Mouse (Mus musculus): ENCODE data around the gene Ndufa7. TPM values are rescaled to one million over a fixed set of nuclear protein-coding genes. Genes with fewer than 3 reads are reported as not detected.
A peak's percentile ranks its signal among the peaks of the same experiment; 100 is the strongest.
"Not testable (repeated sequence)": the region's sequence is repeated elsewhere in the genome, so short reads cannot be mapped to it uniquely, and the experiment has no call there.

Ndufa7 gene
- polyA plus RNA-seq, 1 experiment = 327 TPM

DNA sequence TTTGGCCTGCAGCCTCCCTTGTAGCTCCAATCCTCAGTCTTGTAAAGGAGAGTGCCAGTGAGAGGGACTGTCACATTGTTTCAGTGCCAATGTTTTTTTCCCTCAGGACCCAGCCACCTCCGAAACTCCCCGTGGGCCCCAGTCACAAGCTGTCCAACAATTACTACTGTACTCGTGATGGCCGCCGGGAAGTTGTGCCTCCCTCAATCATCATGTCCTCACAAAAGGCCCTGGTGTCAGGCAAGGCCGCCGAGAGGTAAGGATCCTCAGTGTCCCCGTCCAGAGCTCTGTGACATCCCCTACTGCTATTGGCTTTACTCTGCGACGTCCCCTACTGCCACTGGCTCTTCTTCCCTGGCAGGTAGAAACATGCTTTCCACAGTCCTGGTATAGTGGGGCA, 5.2 kb downstream of the Ndufa7 start:
- TF ChIP-seq POLR2A (IDR thresholded peaks at IDR 0.05; ENCODE audit: borderline replicate concordance, extremely low read depth, insufficient read depth, insufficient read length, poor library complexity, severe bottlenecking) (no peak), CTCF (IDR thresholded peaks at IDR 0.05; ENCODE audit: borderline replicate concordance, extremely low read depth, insufficient read depth, insufficient read length) (no peak)
- no peak for DNase-seq (ENCODE audit: low read depth)

DNA sequence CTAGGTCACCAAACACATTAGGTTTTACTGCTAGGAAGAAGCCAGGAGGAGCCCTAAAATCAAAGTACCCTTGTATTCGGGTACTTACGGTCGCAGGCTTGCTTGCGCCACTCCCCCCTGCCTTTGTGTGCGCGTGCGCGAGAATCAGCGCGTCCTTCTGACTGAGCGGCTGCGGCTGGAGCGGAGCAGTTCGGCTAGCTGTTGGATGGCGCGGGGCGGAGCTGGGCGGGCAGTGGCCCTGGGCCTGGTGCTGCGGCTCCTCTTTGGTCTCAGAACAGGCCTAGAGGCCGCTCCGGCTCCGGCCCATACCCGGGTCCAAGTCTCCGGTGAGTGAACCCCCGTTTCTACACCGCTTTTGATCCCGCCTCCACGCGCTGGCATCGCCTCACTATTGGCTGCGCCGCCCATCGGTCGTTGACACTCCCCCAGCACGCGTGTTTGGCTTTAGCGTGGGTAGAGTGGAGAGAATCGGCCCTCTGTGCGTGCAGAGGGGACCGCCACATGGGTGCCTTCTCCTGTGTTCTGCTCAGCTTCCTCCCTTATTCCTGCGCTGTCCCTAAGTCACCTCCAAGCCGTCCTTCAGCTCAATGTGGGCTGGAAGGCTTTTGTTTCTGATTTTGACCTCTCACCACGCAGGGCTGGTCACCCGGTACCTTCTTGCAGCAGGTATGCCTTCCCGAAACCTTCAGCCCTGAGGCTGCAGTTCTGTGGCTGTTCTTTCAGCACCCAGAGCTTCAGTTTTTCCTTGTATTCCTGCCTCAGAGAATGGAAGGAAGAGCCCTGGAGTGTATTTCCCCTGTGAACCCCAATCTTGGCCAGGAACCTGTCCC, 18.8 kb downstream of the Ndufa7 start, which contains the start of gene Cd320:
Gene Cd320, plus strand, starts transcription at position 126 of the 830 bp plus-strand sequence.
- DNase-seq (ENCODE audit: low read depth) = peak; percentile 97
- TF ChIP-seq CTCF (IDR thresholded peaks at IDR 0.05; ENCODE audit: borderline replicate concordance, extremely low read depth, insufficient read depth, insufficient read length) (no peak), POLR2A (IDR thresholded peaks at IDR 0.05; ENCODE audit: borderline replicate concordance, extremely low read depth, insufficient read depth, insufficient read length, poor library complexity, severe bottlenecking) (peak; percentile 47; the same call in 1 of the 2 replicates)

DNA sequence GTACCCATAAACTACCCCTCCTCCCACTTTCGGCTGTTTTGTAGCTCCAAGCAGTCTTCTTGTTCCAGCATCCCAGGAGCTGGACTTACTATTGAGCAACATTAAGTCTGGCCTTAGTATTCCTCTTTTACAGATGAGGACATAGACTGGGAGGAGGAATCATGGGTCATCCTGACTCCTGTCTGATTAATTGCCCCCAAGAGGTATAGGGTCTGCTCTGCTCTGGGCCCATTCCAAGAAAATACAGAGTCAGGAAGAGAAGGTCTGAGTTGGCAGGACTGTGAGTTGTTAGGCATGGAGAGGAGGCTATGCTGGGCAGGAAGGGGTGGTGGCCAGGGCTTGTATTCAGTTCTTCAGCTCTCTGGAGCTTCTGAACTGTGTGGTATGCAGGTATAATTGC, 19.8 kb downstream of the Ndufa7 start:
- no peak for DNase-seq (ENCODE audit: low read depth)
- TF ChIP-seq POLR2A (IDR thresholded peaks at IDR 0.05; ENCODE audit: borderline replicate concordance, extremely low read depth, insufficient read depth, insufficient read length, poor library complexity, severe bottlenecking) = no peak
- no peak for TF ChIP-seq CTCF (IDR thresholded peaks at IDR 0.05; ENCODE audit: borderline replicate concordance, extremely low read depth, insufficient read depth, insufficient read length)

DNA sequence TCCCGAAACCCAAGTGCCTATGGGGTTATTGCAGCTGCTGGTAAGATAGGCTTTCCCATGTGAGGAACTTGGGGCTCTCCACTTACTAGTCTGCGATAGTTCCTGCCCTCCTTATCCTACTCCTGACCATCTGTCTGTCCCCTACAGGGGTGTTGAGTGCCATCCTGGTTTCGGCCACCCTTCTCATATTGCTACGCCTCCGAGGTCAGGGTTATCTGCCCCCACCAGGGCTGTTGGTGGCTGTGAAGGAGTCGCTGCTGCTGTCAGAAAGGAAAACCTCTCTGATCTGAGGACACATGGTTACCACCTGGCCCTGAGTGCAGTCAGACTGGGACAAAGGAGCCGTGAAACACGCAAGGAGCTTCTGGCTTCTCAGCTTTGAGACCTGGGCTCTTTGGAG, 23.8 kb downstream of the Ndufa7 start:
- TF ChIP-seq POLR2A (IDR thresholded peaks at IDR 0.05; ENCODE audit: borderline replicate concordance, extremely low read depth, insufficient read depth, insufficient read length, poor library complexity, severe bottlenecking) = no peak
- TF ChIP-seq CTCF (IDR thresholded peaks at IDR 0.05; ENCODE audit: borderline replicate concordance, extremely low read depth, insufficient read depth, insufficient read length) = no peak
- DNase-seq (ENCODE audit: low read depth) = no peak

DNA sequence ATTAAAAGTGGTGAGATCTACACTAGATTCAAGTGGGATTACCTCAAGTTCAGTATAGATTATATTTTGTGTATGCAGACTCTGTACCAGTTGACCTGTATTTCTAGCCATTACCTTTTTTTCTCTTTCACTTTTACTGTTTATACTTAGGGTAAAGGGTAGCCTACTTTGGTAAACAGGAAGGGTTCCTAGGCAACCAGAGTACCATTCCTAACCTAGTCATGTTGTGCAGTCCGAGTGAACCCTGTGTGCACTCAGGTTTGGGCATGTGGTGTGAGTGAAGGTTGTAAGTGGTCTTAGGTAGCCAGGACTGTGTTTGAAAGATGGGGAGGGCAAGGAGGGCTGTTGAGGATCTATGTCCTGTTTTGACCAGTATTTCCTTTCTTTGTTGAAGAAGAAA, 27.0 kb downstream of the Ndufa7 start:
- no peak for DNase-seq (ENCODE audit: low read depth)

DNA sequence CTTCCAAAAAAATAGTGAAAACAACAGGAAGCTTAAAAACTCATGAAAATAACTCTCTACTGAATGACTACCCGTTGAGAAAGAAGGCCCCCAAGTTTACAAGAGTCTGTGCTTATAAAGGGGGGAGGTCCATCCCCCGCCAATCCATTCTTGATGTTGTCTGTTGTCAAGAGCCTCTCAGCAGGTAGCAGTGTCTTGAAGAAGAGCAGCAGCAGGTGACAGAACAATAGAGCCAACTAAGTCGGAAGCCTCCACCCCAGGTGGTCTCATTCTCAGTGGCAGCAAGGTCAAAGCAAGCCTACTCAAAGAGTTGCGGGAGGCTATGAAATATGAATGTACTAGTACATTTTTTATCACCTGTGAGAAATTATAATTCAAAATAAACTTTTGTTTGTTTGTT, 33.4 kb downstream of the Ndufa7 start:
- no peak for DNase-seq (ENCODE audit: low read depth)
- TF ChIP-seq POLR2A (IDR thresholded peaks at IDR 0.05; ENCODE audit: borderline replicate concordance, extremely low read depth, insufficient read depth, insufficient read length, poor library complexity, severe bottlenecking) (no peak), CTCF (IDR thresholded peaks at IDR 0.05; ENCODE audit: borderline replicate concordance, extremely low read depth, insufficient read depth, insufficient read length) (no peak)

More for the DNA sequence above, 27.0 kb downstream of the Ndufa7 start:
- TF ChIP-seq POLR2A (IDR thresholded peaks at IDR 0.05; ENCODE audit: borderline replicate concordance, extremely low read depth, insufficient read depth, insufficient read length, poor library complexity, severe bottlenecking) (no peak), CTCF (IDR thresholded peaks at IDR 0.05; ENCODE audit: borderline replicate concordance, extremely low read depth, insufficient read depth, insufficient read length) (no peak)

DNA sequence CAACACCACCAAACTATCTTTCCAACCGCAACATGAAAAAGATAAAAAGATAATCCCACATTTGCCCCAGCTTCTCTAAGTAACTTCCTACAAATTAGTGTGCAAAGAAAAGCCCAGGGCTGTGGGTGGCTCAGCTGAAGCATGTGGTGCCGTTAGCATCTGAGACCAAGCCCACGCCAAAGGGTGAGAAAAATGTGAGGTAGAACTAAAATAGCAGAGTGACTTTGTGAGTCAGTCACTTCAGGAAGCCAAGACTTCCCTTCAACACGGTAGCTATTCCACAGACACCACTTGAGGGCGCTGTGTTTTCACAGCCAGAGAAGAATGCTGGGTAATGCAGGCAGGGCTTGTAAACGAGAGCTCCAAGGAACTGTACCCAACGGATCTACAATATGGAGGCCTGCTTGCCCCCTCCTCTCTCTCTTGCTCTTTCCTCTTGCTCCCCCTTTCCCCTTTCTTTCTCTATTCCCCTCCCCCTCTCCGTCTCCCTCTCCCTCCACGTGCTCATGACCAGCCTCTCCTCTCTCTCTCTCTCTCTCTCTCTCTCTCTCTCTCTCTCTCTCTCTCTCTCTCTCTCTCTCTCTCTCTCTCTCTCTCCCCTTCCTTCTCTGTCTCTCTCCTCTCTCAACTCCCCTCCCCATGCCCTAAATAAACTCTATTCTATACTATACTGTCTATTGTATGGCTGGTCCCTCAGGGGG, 41.1 kb downstream of the Ndufa7 start:
- TF ChIP-seq CTCF (IDR thresholded peaks at IDR 0.05; ENCODE audit: borderline replicate concordance, extremely low read depth, insufficient read depth, insufficient read length) (no peak), POLR2A (IDR thresholded peaks at IDR 0.05; ENCODE audit: borderline replicate concordance, extremely low read depth, insufficient read depth, insufficient read length, poor library complexity, severe bottlenecking) (no peak)
- peak; percentile 20 for DNase-seq (ENCODE audit: low read depth)

DNA sequence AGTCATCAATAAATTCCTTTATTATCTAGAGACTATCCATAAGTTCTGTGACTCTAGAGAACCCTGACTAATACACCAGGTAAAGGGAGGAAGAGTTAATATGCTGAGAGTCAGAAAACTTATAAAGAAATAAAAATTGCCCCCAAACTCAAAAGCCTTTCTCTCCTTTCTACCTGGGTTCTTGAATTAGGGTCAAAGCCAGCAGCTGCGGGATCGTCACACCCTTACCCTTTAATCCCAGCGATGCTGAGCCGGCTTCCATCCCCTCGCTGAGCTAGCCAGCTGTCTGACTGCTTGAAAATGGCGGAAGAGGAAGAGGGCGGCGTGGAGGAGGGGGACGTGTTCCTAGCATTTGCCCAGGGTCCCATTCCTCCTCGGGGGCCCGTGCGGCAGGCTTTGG, 49.2 kb downstream of the Ndufa7 start, which contains the start of gene Gm7029:
Gene Gm7029, plus strand, starts transcription at position 301 of the 400 bp plus-strand sequence.
- not testable (repeated sequence) for DNase-seq (ENCODE audit: low read depth)

DNA sequence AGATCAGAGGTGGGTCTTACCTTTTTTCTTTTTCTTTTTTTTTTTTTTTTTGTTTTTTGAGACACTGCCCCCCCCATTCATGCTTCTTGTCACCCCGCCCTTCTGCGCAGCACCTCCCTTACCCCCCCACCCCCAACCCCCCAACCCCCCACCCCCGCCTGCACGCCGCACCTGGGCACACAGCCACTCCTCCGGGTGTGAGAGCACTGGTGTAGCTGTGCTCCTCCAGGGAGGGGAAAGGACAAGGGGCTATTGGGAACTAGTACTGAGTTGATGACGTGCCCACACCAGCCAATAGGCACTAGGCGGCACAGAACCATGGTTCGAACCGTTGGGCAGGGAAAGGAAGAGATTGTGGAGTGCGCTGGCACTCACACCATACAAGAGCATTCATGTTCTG, 50.0 kb downstream of the Ndufa7 start:
- TF ChIP-seq POLR2A (IDR thresholded peaks at IDR 0.05; ENCODE audit: borderline replicate concordance, extremely low read depth, insufficient read depth, insufficient read length, poor library complexity, severe bottlenecking) (no peak), CTCF (IDR thresholded peaks at IDR 0.05; ENCODE audit: borderline replicate concordance, extremely low read depth, insufficient read depth, insufficient read length) (no peak)
- DNase-seq (ENCODE audit: low read depth) = no peak

DNA sequence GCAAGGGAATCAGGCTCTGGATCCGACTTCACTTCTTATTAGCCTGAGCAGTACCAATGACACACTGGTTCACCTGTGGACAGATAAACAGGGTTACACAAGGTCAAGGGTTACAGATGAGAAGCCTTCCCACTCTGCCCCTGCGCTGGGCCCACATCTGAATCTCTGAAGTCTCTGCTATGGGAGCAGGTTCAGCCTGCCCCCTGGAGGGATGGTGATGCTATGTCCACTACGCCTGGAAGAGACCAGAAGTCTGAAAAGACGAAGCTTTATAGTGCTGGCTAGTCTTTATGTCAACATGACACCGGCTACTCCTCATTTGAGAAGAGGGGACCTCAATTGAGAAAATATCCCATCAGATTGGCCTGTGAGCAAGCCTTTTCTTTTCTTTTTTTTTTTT, 51.4 kb downstream of the Ndufa7 start:
- DNase-seq (ENCODE audit: low read depth) = not testable (repeated sequence)

DNA sequence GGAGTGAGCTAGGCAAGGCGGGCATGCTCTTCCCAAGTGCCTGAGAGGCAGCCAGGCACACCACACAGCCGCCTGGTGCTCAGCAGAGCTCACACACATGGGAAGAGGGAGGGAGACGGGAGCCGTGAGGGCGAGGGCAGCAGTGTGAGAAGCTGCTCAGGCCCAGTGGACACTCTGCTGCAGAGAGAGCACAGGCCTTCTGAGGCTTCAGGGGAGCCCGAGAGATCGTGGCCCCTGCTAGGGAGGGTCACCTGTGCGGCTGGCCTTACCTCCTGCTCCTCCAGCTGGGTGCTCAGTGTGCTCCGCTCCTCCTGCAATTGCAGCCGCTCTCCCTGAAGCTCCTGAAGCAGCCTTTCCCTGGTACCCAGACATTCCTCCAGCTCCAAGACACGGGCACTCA, 59.9 kb downstream of the Ndufa7 start:
- not testable (repeated sequence) for DNase-seq (ENCODE audit: low read depth)

DNA sequence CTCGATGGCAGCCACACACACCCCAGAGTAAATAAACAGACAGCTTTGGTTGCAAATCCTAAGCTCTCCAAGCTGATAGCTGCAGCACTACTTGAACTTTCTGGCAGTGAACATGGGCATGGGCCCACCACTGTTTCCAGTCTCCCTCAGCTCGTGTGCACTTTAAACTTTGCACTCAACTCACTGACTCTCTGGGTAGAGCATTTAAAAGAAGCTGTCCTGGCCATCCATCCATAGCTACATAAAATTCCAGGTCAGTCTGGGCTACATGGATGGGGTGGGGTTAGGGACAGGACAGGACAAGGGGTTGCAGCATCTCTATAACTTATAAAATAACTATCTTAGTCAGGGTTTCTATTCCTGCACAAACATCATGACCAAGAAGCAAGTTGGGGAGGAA, 63.4 kb downstream of the Ndufa7 start:
- DNase-seq (ENCODE audit: low read depth) = not testable (repeated sequence)

Other genes with a start within 250 kb of the Ndufa7 start
- gene Zfp414, start 195.5 kb upstream of the Ndufa7 start, polyA plus RNA-seq (2012; rRNA removed) = 120 and 156 TPM in 2 replicates
- gene Pram1, start 186.5 kb upstream of the Ndufa7 start, polyA plus RNA-seq (2012; rRNA removed) = 0.76 and 0.82 TPM in 2 replicates
- gene Hnrnpm, start 137.7 kb upstream of the Ndufa7 start, polyA plus RNA-seq (2012; rRNA removed) = 206 and 243 TPM in 2 replicates
- 59.3 and 65.7 TPM in 2 replicates for gene March2, start 105.9 kb upstream of the Ndufa7 start, polyA plus RNA-seq (2012; rRNA removed)
- gene Rab11b, start 64.0 kb upstream of the Ndufa7 start, polyA plus RNA-seq (2012; rRNA removed) = 633 and 642 TPM in 2 replicates
- gene Angptl4, start 42.7 kb upstream of the Ndufa7 start, polyA plus RNA-seq (2012; rRNA removed) = 9.8 and 10.6 TPM in 2 replicates
- 50.7 and 61.9 TPM in 2 replicates for gene Kank3, start 14.1 kb upstream of the Ndufa7 start, polyA plus RNA-seq (2012; rRNA removed)
- gene Rps28, start within 50 bp of the Ndufa7 start, polyA plus RNA-seq (2012; rRNA removed) = 1,048 and 1,174 TPM in 2 replicates
- 41.6 and 49.6 TPM in 2 replicates for gene Cd320, start 18.5 kb downstream of the Ndufa7 start, polyA plus RNA-seq (2012; rRNA removed)
- gene Gm7029, start 49.3 kb downstream of the Ndufa7 start, polyA plus RNA-seq (2012; rRNA removed) = not detected in 2 replicates
- gene Kifc1, start 66.1 kb downstream of the Ndufa7 start, polyA plus RNA-seq (2012; rRNA removed) = 18.5 and 32.3 TPM in 2 replicates
- 0.30 and 0.38 TPM in 2 replicates for gene Platr17, start 80.6 kb downstream of the Ndufa7 start, polyA plus RNA-seq (2012; rRNA removed)
- gene Daxx, start 84.8 kb downstream of the Ndufa7 start, polyA plus RNA-seq (2012; rRNA removed) = 43.8 and 52.6 TPM in 2 replicates
- gene Tapbp, start 91.3 kb downstream of the Ndufa7 start, polyA plus RNA-seq (2012; rRNA removed) = 17.4 and 22.8 TPM in 2 replicates
- gene Zbtb22, start 91.3 kb downstream of the Ndufa7 start, polyA plus RNA-seq (2012; rRNA removed) = 35.8 and 43.6 TPM in 2 replicates
- 184 and 285 TPM in 2 replicates for gene Rgl2, start 105.0 kb downstream of the Ndufa7 start, polyA plus RNA-seq (2012; rRNA removed)
- 85.7 and 97.5 TPM in 2 replicates for gene Pfdn6, start 115.8 kb downstream of the Ndufa7 start, polyA plus RNA-seq (2012; rRNA removed)
- gene Wdr46, start 116.1 kb downstream of the Ndufa7 start, polyA plus RNA-seq (2012; rRNA removed) = 22.8 and 29.3 TPM in 2 replicates
- 9.9 and 11.1 TPM in 2 replicates for gene B3galt4, start 126.9 kb downstream of the Ndufa7 start, polyA plus RNA-seq (2012; rRNA removed)
- 71.7 and 72.8 TPM in 2 replicates for gene Vps52, start 131.2 kb downstream of the Ndufa7 start, polyA plus RNA-seq (2012; rRNA removed)
- 744 and 771 TPM in 2 replicates for gene Rps18, start 131.4 kb downstream of the Ndufa7 start, polyA plus RNA-seq (2012; rRNA removed)
- 20.4 and 20.5 TPM in 2 replicates for gene H2-K1, start 175.8 kb downstream of the Ndufa7 start, polyA plus RNA-seq (2012; rRNA removed)
- 58.8 and 68.8 TPM in 2 replicates for gene Ring1, start 200.1 kb downstream of the Ndufa7 start, polyA plus RNA-seq (2012; rRNA removed)
- gene H2-Ke6, start 203.5 kb downstream of the Ndufa7 start, polyA plus RNA-seq (2012; rRNA removed) = 88.8 and 156 TPM in 2 replicates
- gene Slc39a7, start 207.1 kb downstream of the Ndufa7 start, polyA plus RNA-seq (2012; rRNA removed) = 133 and 138 TPM in 2 replicates
- 83.9 and 97.4 TPM in 2 replicates for gene Rxrb, start 207.2 kb downstream of the Ndufa7 start, polyA plus RNA-seq (2012; rRNA removed)
- gene Col11a2, start 214.9 kb downstream of the Ndufa7 start, polyA plus RNA-seq (2012; rRNA removed) = 11.5 and 11.8 TPM in 2 replicates

All from brain, embryonic 14.5 days (tissue).